Mouse (Mus musculus): ENCODE results near the gene Olfr890. TPM values are rescaled to one million over a fixed set of nuclear protein-coding genes. Genes with fewer than 3 reads are reported as not detected.
"Not testable (repeated sequence)": the region's sequence is repeated elsewhere in the genome, so short reads cannot be mapped to it uniquely, and the experiment has no call there.

The Olfr890 gene
- polyA plus RNA-seq (2012; ENCODE audit: insufficient read depth, low replicate concordance), result not detected in 2 replicates

DNA sequence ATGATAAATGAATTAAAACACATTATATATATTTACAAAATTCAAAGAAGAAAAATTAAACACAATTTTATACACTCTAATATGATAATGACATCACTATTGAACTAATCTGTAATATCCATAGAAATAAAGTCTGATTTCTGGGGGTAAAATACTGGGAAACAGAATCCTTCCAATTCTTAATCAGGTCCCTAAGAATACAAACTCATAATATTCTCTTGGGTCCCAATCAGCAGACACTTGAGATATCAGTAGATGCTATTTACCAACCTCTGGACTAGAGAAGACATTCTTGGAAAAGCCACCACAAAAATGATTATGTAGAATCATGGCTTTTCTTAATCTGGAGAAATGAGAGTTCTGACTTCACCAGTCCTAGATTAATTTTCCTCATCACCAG is at the start of gene Olfr890:
Gene Olfr890 (plus strand): TSS at position 301 of the 400 bp plus-strand sequence.
- H3K4me3 ChIP-seq (replicated peaks), result no peak within 1 kb of the TSS
- TF ChIP-seq FLI1 (IDR thresholded peaks at IDR 0.05; ENCODE audit: low read length) (no peak), GATA1 (IDR thresholded peaks at IDR 0.05; ENCODE audit: borderline replicate concordance, low read length) (no peak)
- no peaks in the 10 kb centered on the region for H3K4me1 ChIP-seq

DNA sequence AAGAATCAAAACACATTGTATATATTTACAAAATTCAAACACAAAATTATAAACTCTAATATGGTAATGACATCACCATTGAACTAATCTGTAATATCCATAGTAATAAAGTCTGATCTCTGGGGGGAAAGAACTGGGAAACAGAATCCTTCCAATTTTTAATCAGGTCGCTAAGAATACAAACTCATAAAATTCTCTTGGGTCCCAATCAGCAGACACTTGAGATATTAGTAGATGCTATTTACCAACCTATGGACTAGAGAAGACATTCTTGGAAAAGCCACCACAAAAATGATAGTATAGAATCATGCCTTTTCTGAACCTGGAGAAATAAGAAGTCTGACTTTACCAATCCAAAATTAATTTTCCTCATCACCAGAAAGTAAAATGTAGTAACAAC is 34.5 kb upstream of the Olfr890 start, which contains the start of gene Olfr888:
Gene Olfr888 (plus strand): TSS at position 301 of the 400 bp plus-strand sequence.
- TF ChIP-seq GATA1 (IDR thresholded peaks at IDR 0.05; ENCODE audit: borderline replicate concordance, low read length), result no peak
- no peak for TF ChIP-seq FLI1 (IDR thresholded peaks at IDR 0.05; ENCODE audit: low read length)
- H3K9me3 ChIP-seq, result no peaks in the 10 kb centered on the region
- no peak within 1 kb of the TSS for H3K4me3 ChIP-seq (replicated peaks)

More for the DNA sequence above, at the start of gene Olfr890:
- Histone ChIP-seq H3K36me3 (replicated peaks; ENCODE audit: low read length) (no peaks in the 10 kb centered on the region), H3K9me3 (no peaks in the 10 kb centered on the region), H3K27me3 (replicated peaks) (no peaks in the 10 kb centered on the region)

DNA sequence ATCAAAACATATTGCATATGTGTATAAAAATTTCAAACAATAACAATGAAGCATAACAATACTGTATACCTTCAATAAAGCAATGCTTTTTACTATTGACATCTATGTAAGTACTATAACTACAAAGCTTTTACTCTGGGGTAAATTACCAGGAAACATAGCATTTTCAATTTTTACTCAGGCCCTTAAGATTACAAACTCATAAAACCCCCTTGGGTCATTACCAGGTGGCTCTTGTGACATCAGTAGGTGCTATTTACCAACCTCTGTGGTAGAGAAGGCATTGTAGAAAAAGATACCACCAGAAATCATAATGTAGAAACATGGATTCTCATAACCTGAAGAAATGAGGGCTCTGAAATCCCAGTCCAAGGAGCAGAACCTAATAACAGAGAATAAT is 27.4 kb upstream of the Olfr890 start, which contains the start of gene Olfr889:
Gene Olfr889 (plus strand): TSS at position 301 of the 400 bp plus-strand sequence.
- H3K36me3 ChIP-seq (replicated peaks; ENCODE audit: low read length), result no peaks in the 10 kb centered on the region
- H3K27me3 ChIP-seq (replicated peaks), result no peaks in the 10 kb centered on the region
- no peaks in the 10 kb centered on the region for H3K9me3 ChIP-seq
- H3K4me3 ChIP-seq (replicated peaks), result no peak within 1 kb of the TSS
- H3K4me1 ChIP-seq, result no peaks in the 10 kb centered on the region
- no peak for TF ChIP-seq FLI1 (IDR thresholded peaks at IDR 0.05; ENCODE audit: low read length)
- no peak for TF ChIP-seq GATA1 (IDR thresholded peaks at IDR 0.05; ENCODE audit: borderline replicate concordance, low read length)

More for the DNA sequence above, 34.5 kb upstream of the Olfr890 start, which contains the start of gene Olfr888:
- H3K4me1 ChIP-seq, result no peaks in the 10 kb centered on the region
- no peaks in the 10 kb centered on the region for H3K36me3 ChIP-seq (replicated peaks; ENCODE audit: low read length)
- no peaks in the 10 kb centered on the region for H3K27me3 ChIP-seq (replicated peaks)

DNA sequence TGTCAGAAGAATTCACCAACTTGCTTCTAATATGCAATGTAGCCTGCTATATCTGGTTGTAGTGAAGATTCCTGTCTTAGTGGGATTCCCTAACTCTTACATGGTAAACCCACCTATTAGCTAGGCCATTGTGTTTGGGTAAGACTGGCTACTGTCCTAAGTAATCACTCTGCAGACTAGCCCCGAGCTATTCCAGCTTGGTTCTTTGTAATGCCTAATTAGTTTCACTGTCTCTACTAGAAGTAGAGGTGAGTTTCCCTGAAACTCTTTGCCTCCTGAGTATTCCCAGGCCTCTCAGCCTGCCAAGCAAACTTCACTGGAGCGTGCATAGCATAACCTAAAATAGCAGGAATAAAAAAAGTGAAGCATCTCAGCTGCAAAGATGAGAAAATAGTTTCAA is 26.0 kb downstream of the Olfr890 start:
- not testable (repeated sequence) for H3K27me3 ChIP-seq (replicated peaks)

DNA sequence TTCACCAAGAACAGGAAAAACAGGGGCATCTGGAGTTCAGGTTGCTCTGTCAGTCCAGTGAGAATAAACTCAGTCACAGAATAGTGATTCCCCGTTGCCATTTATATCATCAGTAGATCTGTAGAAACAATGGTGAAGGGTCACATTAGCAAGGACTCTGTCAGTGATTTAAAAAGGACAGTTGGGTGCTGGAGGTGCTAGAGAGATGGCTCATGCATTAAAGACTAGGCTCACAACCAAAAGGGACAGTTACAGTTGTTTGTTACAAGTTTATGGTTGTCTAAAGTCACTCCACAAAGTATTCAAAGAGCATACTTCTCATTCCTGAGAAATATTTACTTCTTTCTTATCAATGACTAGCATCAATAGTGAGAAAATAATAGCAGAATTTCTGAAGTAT is 38.4 kb downstream of the Olfr890 start, which contains the start of gene Olfr891:
Gene Olfr891 (minus strand): TSS at position 101 of the 400 bp plus-strand sequence.
- H3K36me3 ChIP-seq (replicated peaks; ENCODE audit: low read length), result no peaks in the 10 kb centered on the region
- H3K9me3 ChIP-seq, result peaks cover 11% of the 10 kb centered on the region; the same call in 1 of the 2 replicates
- no peaks in the 10 kb centered on the region for H3K27me3 ChIP-seq (replicated peaks)
- H3K4me1 ChIP-seq, result no peaks in the 10 kb centered on the region
- TF ChIP-seq GATA1 (IDR thresholded peaks at IDR 0.05; ENCODE audit: borderline replicate concordance, low read length), result no peak
- TF ChIP-seq FLI1 (IDR thresholded peaks at IDR 0.05; ENCODE audit: low read length), result no peak
- no peak within 1 kb of the TSS for H3K4me3 ChIP-seq (replicated peaks)

More for the DNA sequence above, 26.0 kb downstream of the Olfr890 start:
- H3K9me3 ChIP-seq; H3K36me3 ChIP-seq (replicated peaks; ENCODE audit: low read length); H3K4me1 ChIP-seq; H3K4me3 ChIP-seq (replicated peaks): not testable (repeated sequence)

Other genes starting within 250 kb of the Olfr890 start
- gene Olfr145, start 245.8 kb upstream of the Olfr890 start, polyA plus RNA-seq (2012; ENCODE audit: insufficient read depth, low replicate concordance), result not detected in 2 replicates
- gene Olfr878, start 224.7 kb upstream of the Olfr890 start, polyA plus RNA-seq (2012; ENCODE audit: insufficient read depth, low replicate concordance), result not detected in 2 replicates
- not detected in 2 replicates for gene Olfr881, start 150.7 kb upstream of the Olfr890 start, polyA plus RNA-seq (2012; ENCODE audit: insufficient read depth, low replicate concordance)
- gene Olfr883, start 116.7 kb upstream of the Olfr890 start, polyA plus RNA-seq (2012; ENCODE audit: insufficient read depth, low replicate concordance), result not detected in 2 replicates
- gene Olfr884, start 96.0 kb upstream of the Olfr890 start, polyA plus RNA-seq (2012; ENCODE audit: insufficient read depth, low replicate concordance), result 0.03 TPM in 1 of 2 replicates, not detected in the other
- not detected in 2 replicates for gene Olfr885, start 81.2 kb upstream of the Olfr890 start, polyA plus RNA-seq (2012; ENCODE audit: insufficient read depth, low replicate concordance)
- 0.34 TPM in 1 of 2 replicates, not detected in the other for gene Olfr887, start 58.4 kb upstream of the Olfr890 start, polyA plus RNA-seq (2012; ENCODE audit: insufficient read depth, low replicate concordance)
- not detected in 2 replicates for gene Olfr888, start 34.4 kb upstream of the Olfr890 start, polyA plus RNA-seq (2012; ENCODE audit: insufficient read depth, low replicate concordance)
- gene Olfr889, start 27.3 kb upstream of the Olfr890 start, polyA plus RNA-seq (2012; ENCODE audit: insufficient read depth, low replicate concordance), result not detected in 2 replicates
- gene Olfr891, start 38.3 kb downstream of the Olfr890 start, polyA plus RNA-seq (2012; ENCODE audit: insufficient read depth, low replicate concordance), result not detected in 2 replicates
- not detected in 2 replicates for gene Olfr893, start 65.8 kb downstream of the Olfr890 start, polyA plus RNA-seq (2012; ENCODE audit: insufficient read depth, low replicate concordance)
- not detected in 2 replicates for gene Olfr894, start 75.5 kb downstream of the Olfr890 start, polyA plus RNA-seq (2012; ENCODE audit: insufficient read depth, low replicate concordance)
- not detected in 2 replicates for gene Olfr143, start 110.3 kb downstream of the Olfr890 start, polyA plus RNA-seq (2012; ENCODE audit: insufficient read depth, low replicate concordance)
- not detected in 2 replicates for gene Olfr895, start 125.3 kb downstream of the Olfr890 start, polyA plus RNA-seq (2012; ENCODE audit: insufficient read depth, low replicate concordance)
- not detected in 2 replicates for gene Olfr896-ps1, start 148.6 kb downstream of the Olfr890 start, polyA plus RNA-seq (2012; ENCODE audit: insufficient read depth, low replicate concordance)
- not detected in 2 replicates for gene Olfr25, start 186.5 kb downstream of the Olfr890 start, polyA plus RNA-seq (2012; ENCODE audit: insufficient read depth, low replicate concordance)
- not detected in 2 replicates for gene Olfr898, start 205.9 kb downstream of the Olfr890 start, polyA plus RNA-seq (2012; ENCODE audit: insufficient read depth, low replicate concordance)
- gene Olfr250, start 224.4 kb downstream of the Olfr890 start, polyA plus RNA-seq (2012; ENCODE audit: insufficient read depth, low replicate concordance), result not detected in 2 replicates
- not detected in 2 replicates for gene Olfr251, start 234.6 kb downstream of the Olfr890 start, polyA plus RNA-seq (2012; ENCODE audit: insufficient read depth, low replicate concordance)